Mouse (Mus musculus) olfactory bulb, adult 2 months (tissue): Measurements from ENCODE around the gene Erh.

Source experiments
- CTCF ChIP-seq: fragments of 200-500 bp; IDR thresholded peaks from 2 replicates; pipeline ENCODE4 v1.5.1; 2012; ENCODE audit warnings: low read depth, mild to moderate bottlenecking, low read length, moderate library complexity; ENCODE audit not compliant: insufficient read depth
- POLR2A ChIP-seq: fragments of 200-500 bp; IDR thresholded peaks from 2 replicates; pipeline ENCODE4 v1.6.1; 2012; ENCODE audit warnings: mild to moderate bottlenecking, low read depth, low read length, moderate library complexity; ENCODE audit not compliant: insufficient read depth

DNA sequence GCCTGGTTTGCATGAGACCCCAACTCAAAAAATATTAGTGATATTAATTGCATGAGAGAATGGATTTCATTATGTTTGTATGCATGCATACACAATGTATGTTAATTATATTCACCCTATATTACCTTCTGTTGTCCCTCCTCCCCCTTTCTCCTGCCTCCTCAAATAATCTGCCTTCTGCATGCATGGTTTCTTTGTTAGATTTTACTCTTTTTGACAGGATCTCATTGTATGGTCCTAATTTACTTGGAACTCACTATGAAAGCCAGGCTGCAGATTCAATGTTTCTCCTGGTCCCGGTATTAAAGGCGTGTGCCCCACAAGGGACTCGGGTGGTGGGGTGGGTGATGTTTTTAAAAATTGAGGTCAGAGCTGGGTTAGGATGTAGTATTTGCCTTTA, 40.2 kb upstream of the Erh start:
- no peak for TF ChIP-seq CTCF
- no peak for TF ChIP-seq POLR2A
